Mouse (Mus musculus) heart, embryonic 14.5 days (tissue): ENCODE measurements around the gene Swap70. TPM values are rescaled to one million over a fixed set of nuclear protein-coding genes. Genes with fewer than 3 reads are reported as not detected.
A peak's percentile ranks its signal among the peaks of the same experiment; 100 is the strongest.

Experiments used
- ATAC-seq: fragments of 200-750 bp; cut with Nextera tagmentation; 2 replicates; pipeline ENCODE4 v1.8.0; 2017; ENCODE audit warnings: low read depth, moderate TSS enrichment; ENCODE audit not compliant: insufficient number of reproducible peaks, insufficient read depth, low FRiP score
- H3K27ac ChIP-seq, 2 experiments: fragments of 200-500 bp in 1 of 2; fragments of 300-500 bp in 1 of 2; sonication (generic) in 1 of 2; replicated peaks in 1 of 2; 2 replicates each; pipeline ENCODE4 v1.5.1; 2012 to 2014; ENCODE audit warnings: low read depth in 2 of 2, low read length in 2 of 2, control low read depth in 1 of 2, mild to moderate bottlenecking in 1 of 2, mixed read lengths in 1 of 2; ENCODE audit not compliant: control insufficient read depth in 1 of 2, insufficient read depth in 1 of 2
- H3K27me3 ChIP-seq: fragments of 300-500 bp; sonication (generic); 2 replicates; pipeline ENCODE4 v1.6.1; 2014; ENCODE audit warnings: mild to moderate bottlenecking, low read length, control low read depth; ENCODE audit not compliant: control insufficient read depth, insufficient read depth
- H3K36me3 ChIP-seq: fragments of 300-500 bp; sonication (generic); 2 replicates; pipeline ENCODE4 v1.6.1; 2014; ENCODE audit warnings: mild to moderate bottlenecking, control low read depth, low read length, mixed read lengths; ENCODE audit not compliant: control insufficient read depth, insufficient read depth
- H3K4me1 ChIP-seq, 2 experiments: fragments of 200-500 bp in 1 of 2; fragments of 300-500 bp in 1 of 2; sonication (generic) in 1 of 2; 2 replicates each; pipeline ENCODE4 v1.6.1; 2012 to 2014; ENCODE audit warnings: low read length in 2 of 2, control low read depth in 1 of 2, mixed read lengths in 1 of 2; ENCODE audit not compliant: control insufficient read depth in 2 of 2, insufficient read depth in 2 of 2
- H3K4me2 ChIP-seq: fragments of 300-500 bp; sonication (generic); 2 replicates; pipeline ENCODE4 v1.6.1; 2014; ENCODE audit warnings: mild to moderate bottlenecking, low read length
- H3K4me3 ChIP-seq, 2 experiments: fragments of 200-500 bp in 1 of 2; fragments of 300-500 bp in 1 of 2; sonication (generic) in 1 of 2; 2 replicates each; pipeline ENCODE4 v1.5.1; 2012 to 2014; ENCODE audit warnings: low read length in 2 of 2, mild to moderate bottlenecking in 2 of 2, control low read depth in 1 of 2, low read depth in 1 of 2, moderate library complexity in 1 of 2; ENCODE audit not compliant: control insufficient read depth in 1 of 2, insufficient read depth in 1 of 2
- H3K9ac ChIP-seq: fragments of 300-500 bp; sonication (generic); 2 replicates; pipeline ENCODE4 v1.6.1; 2014; ENCODE audit warnings: mild to moderate bottlenecking, low read length
- H3K9me3 ChIP-seq: fragments of 300-500 bp; sonication (generic); 2 replicates; pipeline ENCODE4 v1.6.1; 2016; ENCODE audit warnings: low read length, control low read depth; ENCODE audit not compliant: control insufficient read depth
- WGBS: fragments of 180-500 bp; shearing (Covaris S2); extraction: QIAGEN DNeasy Blood & Tissue Kit; methylation state at CpG from one replicate; pipeline ENCODE4 v1.1.7; 2014; 5-methylcytosine and 5-hydroxymethylcytosine counted together
- polyA plus RNA-seq: library from polyadenylated mRNA; unstranded; fragments of >200 nt; fragmentation: Nextera tagmentation; extraction: Ambion mirVana; gene quantifications from 2 replicates; pipeline ENCODE4 v1.2.1, GENCODE M21; 2014

Swap70 gene
- polyA plus RNA-seq, 1 experiment from 2014 or later: 19.0 TPM

DNA sequence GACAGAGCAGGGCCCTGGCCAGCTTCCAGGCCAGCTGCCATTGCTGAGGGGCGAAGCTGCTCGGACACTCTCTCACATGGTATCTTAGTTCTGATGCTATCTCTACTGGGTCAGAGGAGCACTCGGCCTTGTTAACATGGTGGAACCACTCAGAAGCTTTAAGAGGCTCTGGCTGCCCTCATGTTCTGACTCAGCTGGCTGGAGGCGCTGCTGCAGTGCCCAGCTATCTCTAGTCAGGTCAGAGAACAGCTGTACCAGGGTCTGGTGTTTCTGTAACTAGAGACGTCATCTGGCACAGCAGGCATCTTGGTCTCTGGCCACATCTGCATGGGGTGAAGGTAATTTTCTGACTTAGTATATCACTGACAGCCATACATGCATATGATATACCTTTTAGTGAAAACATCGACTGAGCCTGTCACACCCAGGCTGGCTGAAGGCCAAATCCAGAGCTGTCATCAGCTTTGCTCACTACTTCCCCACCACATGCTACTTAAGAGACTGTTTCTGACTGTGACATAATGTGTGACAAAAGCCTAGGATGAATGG lies 97.5 kb downstream of the Swap70 start:
- 17% methylated on average over 6 of the region's 6 CpGs for WGBS
- Histone ChIP-seq H3K9ac (no peak overlapping the region), H3K4me2 (no peak overlapping the region; the same call in 1 of the 2 replicates)

DNA sequence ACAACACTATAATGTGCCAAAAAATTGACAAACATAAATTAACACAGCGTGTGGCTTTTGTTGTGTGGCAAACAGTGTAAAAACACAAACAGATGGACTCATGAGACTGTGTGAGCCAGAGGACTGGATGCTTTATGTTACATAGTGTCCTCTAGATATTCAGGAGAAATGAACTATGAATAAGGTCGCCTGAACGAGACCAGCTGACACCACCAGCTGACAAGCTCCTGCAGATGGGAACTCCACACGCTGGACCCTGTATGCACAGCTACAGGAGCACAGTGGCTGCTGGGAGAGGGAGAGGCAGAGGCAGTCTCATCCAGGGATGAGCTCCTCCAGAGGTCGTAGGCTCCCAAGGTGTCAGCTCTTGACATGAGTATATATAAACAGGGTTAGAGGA lies 99.6 kb downstream of the Swap70 start:
- no peak overlapping the region for H3K4me2 ChIP-seq
- ATAC-seq: no peak
- WGBS: 82% methylated on average over 5 of the region's 5 CpGs
- H3K9me3 ChIP-seq: peaks cover 4% of the 10 kb centered on the region
- H3K9ac ChIP-seq: no peak overlapping the region
- peaks cover 4 to 7% of the 10 kb centered on the region in 2 experiments; a peak in 3 of 4 replicates for H3K4me1 ChIP-seq
- no peaks in the 10 kb centered on the region for H3K27me3 ChIP-seq
- peaks cover 73% of the 10 kb centered on the region for H3K36me3 ChIP-seq
- H3K4me3 ChIP-seq: no peak overlapping the region
- no peak overlapping the region for H3K27ac ChIP-seq

More for the DNA sequence above, 97.5 kb downstream of the Swap70 start:
- peak overlapping the region; percentile 24 to 60 for H3K27ac ChIP-seq
- peak; percentile 82 for ATAC-seq
- peaks cover 4 to 7% of the 10 kb centered on the region in 2 experiments; a peak in 3 of 4 replicates for H3K4me1 ChIP-seq
- H3K27me3 ChIP-seq: no peaks in the 10 kb centered on the region
- H3K36me3 ChIP-seq: peaks cover 74% of the 10 kb centered on the region
- H3K4me3 ChIP-seq: no peak overlapping the region
- H3K9me3 ChIP-seq: peaks cover 7% of the 10 kb centered on the region; the same call in 1 of the 2 replicates

DNA sequence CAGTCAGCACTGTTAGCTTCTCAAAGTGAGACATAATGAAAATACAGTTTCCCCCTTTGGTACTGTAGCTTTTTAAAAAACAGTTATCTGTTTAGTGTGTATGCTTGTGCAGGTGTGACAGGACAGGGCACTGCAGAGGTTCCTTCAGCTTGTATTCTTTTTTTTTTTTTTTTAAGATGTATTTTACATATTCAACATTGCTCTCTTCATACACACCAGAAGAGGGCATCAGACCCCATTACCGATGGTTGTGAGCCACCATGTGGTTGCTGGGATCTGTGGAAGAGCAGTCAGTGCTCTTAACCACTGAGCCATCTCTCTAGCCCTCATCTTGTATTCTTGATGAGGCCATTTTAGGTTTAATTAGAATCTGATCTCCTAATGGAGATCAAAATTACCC lies 103.3 kb downstream of the Swap70 start:
- H3K9ac ChIP-seq: no peak overlapping the region
- H3K27me3 ChIP-seq: no peaks in the 10 kb centered on the region
- no peak overlapping the region for H3K4me2 ChIP-seq
- peaks cover 3% of the 10 kb centered on the region; the same call in 1 of the 2 replicates for H3K9me3 ChIP-seq
- H3K4me3 ChIP-seq: no peak overlapping the region
- no peak overlapping the region for H3K27ac ChIP-seq
- 76% methylated on average over 1 of the region's 1 CpGs for WGBS
- H3K36me3 ChIP-seq: peaks cover 87% of the 10 kb centered on the region
- H3K4me1 ChIP-seq: peaks cover 0 to 4% of the 10 kb centered on the region in 2 experiments; a peak in 2 of 4 replicates
- ATAC-seq: no peak

DNA sequence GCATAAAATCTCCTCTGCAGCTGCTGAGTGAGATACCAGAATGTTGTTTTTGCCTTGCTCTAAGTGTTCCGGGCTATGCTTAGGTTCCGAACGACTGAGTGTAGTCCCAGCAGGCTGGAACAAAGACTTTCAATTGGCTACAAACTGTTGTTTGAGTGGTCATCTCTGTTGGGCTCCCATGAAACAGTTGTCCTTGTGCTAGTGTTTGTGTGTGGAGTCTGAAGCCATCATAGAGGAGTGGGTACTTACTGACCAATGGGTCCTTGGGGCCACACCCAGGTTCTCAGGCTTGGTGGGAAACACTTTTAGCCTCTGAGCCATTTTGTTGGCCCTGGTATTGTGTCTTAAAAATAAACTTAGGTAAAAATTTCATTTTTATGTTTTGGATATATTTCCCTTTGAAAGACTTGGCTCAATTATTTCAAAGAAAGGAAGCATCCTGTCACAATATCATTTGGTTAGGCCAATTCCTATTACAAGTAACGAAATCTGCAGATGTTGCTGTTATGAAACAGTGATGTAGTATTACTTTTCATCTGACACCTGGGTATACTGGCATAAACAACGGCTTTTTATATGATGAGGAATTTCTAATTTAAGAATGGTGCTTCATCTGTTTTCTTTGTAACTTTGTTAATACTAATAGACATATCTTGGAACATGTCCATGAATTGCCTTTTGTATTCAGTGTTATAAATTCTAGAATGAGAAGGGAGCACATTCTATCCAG lies 104.0 kb downstream of the Swap70 start:
- 92% methylated on average over 5 of the region's 5 CpGs for WGBS
- H3K27me3 ChIP-seq: no peaks in the 10 kb centered on the region
- H3K4me2 ChIP-seq: no peak overlapping the region
- no peak for ATAC-seq
- no peaks in the 10 kb centered on the region for H3K4me1 ChIP-seq
- peaks cover 3% of the 10 kb centered on the region; the same call in 1 of the 2 replicates for H3K9me3 ChIP-seq
- no peak overlapping the region for H3K27ac ChIP-seq
- peaks cover 87% of the 10 kb centered on the region for H3K36me3 ChIP-seq
- no peak overlapping the region for H3K4me3 ChIP-seq
- no peak overlapping the region for H3K9ac ChIP-seq

Other genes with a start within 250 kb of the Swap70 start
- gene Tmem41b, start 234.8 kb upstream of the Swap70 start, polyA plus RNA-seq: 48.4 and 53.5 TPM in 2 replicates
- 14.6 and 16.3 TPM in 2 replicates for gene Ipo7, start 203.4 kb upstream of the Swap70 start, polyA plus RNA-seq
- 14.3 and 15.9 TPM in 2 replicates for gene Zfp143, start 160.5 kb upstream of the Swap70 start, polyA plus RNA-seq
- gene Wee1, start 99.7 kb upstream of the Swap70 start, polyA plus RNA-seq: 29.8 and 30.2 TPM in 2 replicates